Mouse (Mus musculus) cerebellum, adult 2 months (tissue): ENCODE results near the gene Azin2. TPM values are rescaled to one million over a fixed set of nuclear protein-coding genes. Genes with fewer than 3 reads are reported as not detected.

ENCODE experiments used
- DNase-seq, 2 experiments: peaks; one replicate each; pipeline ENCODE4 v3.0.0; 2021
- H3K27ac ChIP-seq: fragments of 200-500 bp; 2 replicates; pipeline ENCODE4 v1.5.1; 2012; ENCODE audit warnings: low read length, control low read depth, inconsistent platforms; ENCODE audit not compliant: insufficient read depth
- H3K27me3 ChIP-seq: fragments of 200-500 bp; 2 replicates; pipeline ENCODE4 v1.6.1; 2012; ENCODE audit warnings: inconsistent platforms, mild to moderate bottlenecking, low read length, moderate library complexity; ENCODE audit not compliant: control insufficient read depth, insufficient read depth
- H3K4me1 ChIP-seq: fragments of 200-500 bp; 2 replicates; pipeline ENCODE4 v1.6.1; 2011; ENCODE audit warnings: low read length; ENCODE audit not compliant: control insufficient read depth, insufficient read depth
- H3K4me3 ChIP-seq: fragments of 200-500 bp; replicated peaks from 2 replicates; pipeline ENCODE3; 2011; ENCODE audit warnings: mild to moderate bottlenecking, low read depth, low read length, control low read depth; ENCODE audit not compliant: insufficient read depth
- CTCF ChIP-seq: fragments of 200-500 bp; IDR thresholded peaks from 2 replicates; pipeline ENCODE4 v1.5.1; 2011; ENCODE audit warnings: low read depth, mild to moderate bottlenecking, control low read depth, low read length, moderate library complexity, borderline replicate concordance; ENCODE audit not compliant: insufficient read depth
- POLR2A ChIP-seq: fragments of 200-500 bp; IDR thresholded peaks from 2 replicates; pipeline ENCODE4 v1.6.1; 2011; ENCODE audit warnings: low read length, control low read depth, borderline replicate concordance; ENCODE audit not compliant: insufficient read depth
- WGBS: fragments of 180-500 bp; shearing (Covaris S2); methylation state at CpG from one replicate; pipeline ENCODE4 v1.1.7; 2018; 5-methylcytosine and 5-hydroxymethylcytosine counted together
- polyA plus RNA-seq: library from polyadenylated mRNA; depleted of rRNA; stranded (reverse); fragments of >200 nt; gene quantifications from 2 replicates; pipeline ENCODE4 v1.2.3, GENCODE M21; 2012

Gene Azin2
- polyA plus RNA-seq, 1 experiment: 64.6 TPM

- no peak overlapping the region for H3K4me3 ChIP-seq
- no peaks in the 10 kb centered on the region for H3K27me3 ChIP-seq
- no peak for TF ChIP-seq CTCF
- 0 out of 2 replicates have a peak, but pooled peaks have one; percentile 8 for TF ChIP-seq POLR2A
- peak overlapping the region; percentile 97 for H3K27ac ChIP-seq
- 3% methylated on average over 6 of the region's 6 CpGs for WGBS
- peak; percentile 85 for DNase-seq
- peaks cover 83% of the 10 kb centered on the region for H3K4me1 ChIP-seq
Measured at GRCm38 (mm10) chr4:128899332-128899731, 62.9 kb downstream of the Azin2 start.

GRCm38 (mm10) chr4:128897911-128898421, 64.3 kb downstream of the Azin2 start:
- Histone ChIP-seq H3K4me1 (peaks cover 83% of the 10 kb centered on the region), H3K27ac (peak overlapping the region; percentile 97), H3K4me3 (no peak overlapping the region), H3K27me3 (no peaks in the 10 kb centered on the region)
- 6% methylated on average over 7 of the region's 7 CpGs for WGBS
- DNase-seq: peak; percentile 68 to 77
- TF ChIP-seq POLR2A (no peak), CTCF (no peak)

- Histone ChIP-seq H3K27ac (peak overlapping the region; percentile 60), H3K4me3 (no peak overlapping the region), H3K27me3 (no peaks in the 10 kb centered on the region), H3K4me1 (peaks cover 83% of the 10 kb centered on the region)
- WGBS: 68% methylated on average over 10 of the region's 10 CpGs
- TF ChIP-seq POLR2A (no peak), CTCF (no peak)
- peak in 1 of 2 experiments; percentile 39 for DNase-seq
Measured at GRCm38 (mm10) chr4:128896667-128897066, 65.6 kb downstream of the Azin2 start.

GRCm38 (mm10) chr4:128895841-128896240, 66.4 kb downstream of the Azin2 start:
- H3K4me3 ChIP-seq: no peak overlapping the region
- peaks cover 84% of the 10 kb centered on the region for H3K4me1 ChIP-seq
- DNase-seq: peak in 1 of 2 experiments; percentile 50
- 54% methylated on average over 4 of the region's 4 CpGs for WGBS
- H3K27ac ChIP-seq: peak overlapping the region; percentile 60
- H3K27me3 ChIP-seq: no peaks in the 10 kb centered on the region
- TF ChIP-seq POLR2A: no peak
- no peak for TF ChIP-seq CTCF

GRCm38 (mm10) chr4:128894112-128894511, 68.1 kb downstream of the Azin2 start:
- peak overlapping the region; percentile 80 for H3K27ac ChIP-seq
- no peaks in the 10 kb centered on the region for H3K27me3 ChIP-seq
- TF ChIP-seq CTCF (no peak), POLR2A (no peak)
- H3K4me3 ChIP-seq: no peak overlapping the region
- H3K4me1 ChIP-seq: peaks cover 84% of the 10 kb centered on the region
- peak in 1 of 2 experiments; percentile 33 for DNase-seq
- 62% methylated on average over 12 of the region's 12 CpGs for WGBS

- peaks cover 86% of the 10 kb centered on the region for H3K4me1 ChIP-seq
- peak; percentile 33 to 44 for DNase-seq
- TF ChIP-seq CTCF (no peak), POLR2A (no peak)
- peak overlapping the region; percentile 98 for H3K27ac ChIP-seq
- H3K27me3 ChIP-seq: no peaks in the 10 kb centered on the region
- 29% methylated on average over 6 of the region's 6 CpGs for WGBS
- no peak overlapping the region for H3K4me3 ChIP-seq
Measured at GRCm38 (mm10) chr4:128892188-128892587, 70.1 kb downstream of the Azin2 start.

- Histone ChIP-seq H3K27me3 (no peaks in the 10 kb centered on the region), H3K27ac (peak overlapping the region; percentile 98), H3K4me1 (peaks cover 86% of the 10 kb centered on the region), H3K4me3 (no peak overlapping the region)
- no peak for TF ChIP-seq POLR2A
- TF ChIP-seq CTCF: no peak
- 29% methylated on average over 6 of the region's 6 CpGs for WGBS
- no peak for DNase-seq
Measured at GRCm38 (mm10) chr4:128891746-128892145, 70.5 kb downstream of the Azin2 start.

GRCm38 (mm10) chr4:128891157-128891556, 71.1 kb downstream of the Azin2 start:
- Histone ChIP-seq H3K27me3 (no peaks in the 10 kb centered on the region), H3K4me1 (peaks cover 86% of the 10 kb centered on the region), H3K4me3 (no peak overlapping the region), H3K27ac (peak overlapping the region; percentile 98)
- peak; percentile 94 to 98 for DNase-seq
- TF ChIP-seq CTCF (no peak), POLR2A (no peak; the same call in 1 of the 2 replicates)
- 0% methylated on average over 1 of the region's 1 CpGs for WGBS
